Mouse (Mus musculus) midbrain, embryonic 11.5 days (tissue): ENCODE measurements around the gene Zbtb17. TPM values are rescaled to one million over a fixed set of nuclear protein-coding genes. Genes with fewer than 3 reads are reported as not detected.

Experiments
- ATAC-seq: fragments of 200-750 bp; cut with Nextera tagmentation; 2 replicates; pipeline ENCODE4 v1.8.0; 2017; ENCODE audit warnings: moderate TSS enrichment, moderate library complexity; ENCODE audit not compliant: low FRiP score
- DNase-seq: peaks from one replicate; pipeline ENCODE4 v3.0.0; 2015; ENCODE audit warnings: low spot score; ENCODE audit errors: missing footprints
- H3K27ac ChIP-seq: fragments of 300-500 bp; sonication (generic); 2 replicates; pipeline ENCODE4 v1.5.1; 2014; ENCODE audit warnings: low read depth, low read length
- H3K27me3 ChIP-seq: fragments of 300-500 bp; sonication (generic); 2 replicates; pipeline ENCODE4 v1.6.1; 2014; ENCODE audit warnings: mild to moderate bottlenecking, low read length, moderate library complexity, mixed read lengths; ENCODE audit not compliant: control insufficient read depth, insufficient read depth
- H3K36me3 ChIP-seq: fragments of 300-500 bp; sonication (generic); 2 replicates; pipeline ENCODE4 v1.6.1; 2014; ENCODE audit warnings: mild to moderate bottlenecking, low read length, moderate library complexity, mixed read lengths; ENCODE audit not compliant: control insufficient read depth, insufficient read depth
- H3K4me1 ChIP-seq: fragments of 300-500 bp; sonication (generic); 2 replicates; pipeline ENCODE4 v1.6.1; 2014; ENCODE audit warnings: low read length; ENCODE audit not compliant: control insufficient read depth, insufficient read depth
- H3K4me2 ChIP-seq: fragments of 300-500 bp; sonication (generic); 2 replicates; pipeline ENCODE4 v1.6.1; 2014; ENCODE audit warnings: mild to moderate bottlenecking, moderate library complexity
- H3K4me3 ChIP-seq: fragments of 300-500 bp; sonication (generic); 2 replicates; pipeline ENCODE4 v1.5.1; 2014; ENCODE audit warnings: low read depth, low read length
- H3K9ac ChIP-seq: fragments of 300-500 bp; sonication (generic); 2 replicates; pipeline ENCODE4 v1.6.1; 2014; ENCODE audit warnings: low read length
- H3K9me3 ChIP-seq: fragments of 300-500 bp; sonication (generic); 2 replicates; pipeline ENCODE4 v1.6.1; 2016; ENCODE audit warnings: low read length; ENCODE audit not compliant: control insufficient read depth
- WGBS: fragments of 180-500 bp; shearing (Covaris S2); extraction: QIAGEN DNeasy Blood & Tissue Kit; methylation state at CpG from one replicate; pipeline ENCODE4 v1.1.7; 2014; 5-methylcytosine and 5-hydroxymethylcytosine counted together
- polyA plus RNA-seq: library from polyadenylated mRNA; unstranded; fragments of >200 nt; fragmentation: Nextera tagmentation; extraction: Ambion mirVana; gene quantifications from 2 replicates; pipeline ENCODE4 v1.2.1, GENCODE M21; 2014

The Zbtb17 gene
- 37.4 and 40.6 TPM in 2 replicates for polyA plus RNA-seq

- Histone ChIP-seq H3K36me3 (peaks cover 11% of the 10 kb centered on the region), H3K4me1 (peaks cover 11% of the 10 kb centered on the region), H3K9me3 (no peaks in the 10 kb centered on the region), H3K27me3 (no peaks in the 10 kb centered on the region), H3K9ac (peak within 1 kb of the TSS; percentile 98), H3K4me2 (peak within 1 kb of the TSS; percentile 85), H3K27ac (peak within 1 kb of the TSS; percentile 48; the same call in 1 of the 2 replicates), H3K4me3 (peak within 1 kb of the TSS; percentile 100)
- ATAC-seq, result peak; percentile 93
- under 1% methylated on average over 81 of the region's 102 CpGs for WGBS
- DNase-seq, result peak; percentile 100
Observed at GRCm38 (mm10) chr4:141444451-141445327, at the start of gene Zbtb17. TSS of gene Zbtb17 (plus strand) at chr4:141444654.

GRCm38 (mm10) chr4:141394751-141395150 is 49.7 kb upstream of the Zbtb17 start:
- H3K27me3 ChIP-seq, result no peaks in the 10 kb centered on the region
- no peak overlapping the region for H3K9ac ChIP-seq
- ATAC-seq, result 0 out of 2 replicates have a peak, but pooled peaks have one; percentile 16
- 25% methylated on average over 16 of the region's 16 CpGs for WGBS
- H3K36me3 ChIP-seq, result no peaks in the 10 kb centered on the region
- H3K9me3 ChIP-seq, result no peaks in the 10 kb centered on the region
- DNase-seq, result no peak
- H3K4me2 ChIP-seq, result no peak overlapping the region
- H3K4me1 ChIP-seq, result no peaks in the 10 kb centered on the region
- H3K27ac ChIP-seq, result no peak overlapping the region
- H3K4me3 ChIP-seq, result no peak overlapping the region

- no peaks in the 10 kb centered on the region for H3K4me1 ChIP-seq
- H3K9me3 ChIP-seq, result no peaks in the 10 kb centered on the region
- no peak overlapping the region for H3K4me2 ChIP-seq
- DNase-seq, result no peak
- H3K4me3 ChIP-seq, result no peak overlapping the region
- no peak overlapping the region for H3K27ac ChIP-seq
- H3K36me3 ChIP-seq, result no peaks in the 10 kb centered on the region
- no peak overlapping the region for H3K9ac ChIP-seq
- ATAC-seq, result no peak
- no peaks in the 10 kb centered on the region for H3K27me3 ChIP-seq
- 67% methylated on average over 11 of the region's 12 CpGs for WGBS
Observed at GRCm38 (mm10) chr4:141397861-141398260, 46.6 kb upstream of the Zbtb17 start.

GRCm38 (mm10) chr4:141398545-141398944 is 45.9 kb upstream of the Zbtb17 start, which contains the start of gene Clcnka:
TSS of gene Clcnka (minus strand) at chr4:141398724.
- Histone ChIP-seq H3K4me3 (no peak within 1 kb of the TSS), H3K27ac (no peak within 1 kb of the TSS), H3K9ac (no peak within 1 kb of the TSS), H3K4me1 (no peaks in the 10 kb centered on the region), H3K27me3 (no peaks in the 10 kb centered on the region), H3K36me3 (no peaks in the 10 kb centered on the region), H3K4me2 (no peak within 1 kb of the TSS), H3K9me3 (no peaks in the 10 kb centered on the region)
- ATAC-seq (no peak), DNase-seq (no peak)
- 72% methylated on average over 12 of the region's 12 CpGs for WGBS

GRCm38 (mm10) chr4:141400171-141400570 is 44.3 kb upstream of the Zbtb17 start:
- Histone ChIP-seq H3K4me1 (0 out of 2 replicates have a peak, but pooled peaks cover 2% of the 10 kb centered on the region), H3K27ac (no peak overlapping the region), H3K4me3 (no peak overlapping the region), H3K27me3 (no peaks in the 10 kb centered on the region), H3K36me3 (no peaks in the 10 kb centered on the region), H3K9me3 (no peaks in the 10 kb centered on the region), H3K9ac (no peak overlapping the region), H3K4me2 (no peak overlapping the region)
- no peak for ATAC-seq
- DNase-seq, result no peak
- WGBS, result 85% methylated on average over 15 of the region's 15 CpGs

- H3K4me1 ChIP-seq, result 0 out of 2 replicates have a peak, but pooled peaks cover 2% of the 10 kb centered on the region
- DNase-seq (peak; percentile 99), ATAC-seq (peak; percentile 73)
- no peaks in the 10 kb centered on the region for H3K27me3 ChIP-seq
- H3K4me3 ChIP-seq, result no peak overlapping the region
- H3K9ac ChIP-seq, result peak overlapping the region; percentile 25; the same call in 1 of the 2 replicates
- H3K9me3 ChIP-seq, result no peaks in the 10 kb centered on the region
- no peaks in the 10 kb centered on the region for H3K36me3 ChIP-seq
- no peak overlapping the region for H3K4me2 ChIP-seq
- H3K27ac ChIP-seq, result no peak overlapping the region
- 15% methylated on average over 15 of the region's 15 CpGs for WGBS
Observed at GRCm38 (mm10) chr4:141404518-141405313, 39.7 kb upstream of the Zbtb17 start.

GRCm38 (mm10) chr4:141405314-141405622 is 39.2 kb upstream of the Zbtb17 start:
- H3K4me3 ChIP-seq, result no peak overlapping the region
- no peak overlapping the region for H3K4me2 ChIP-seq
- WGBS, result 93% methylated on average over 3 of the region's 3 CpGs
- H3K4me1 ChIP-seq, result 0 out of 2 replicates have a peak, but pooled peaks cover 2% of the 10 kb centered on the region
- no peaks in the 10 kb centered on the region for H3K36me3 ChIP-seq
- ATAC-seq, result no peak; the same call in 1 of the 2 replicates
- no peaks in the 10 kb centered on the region for H3K9me3 ChIP-seq
- H3K27me3 ChIP-seq, result no peaks in the 10 kb centered on the region
- H3K9ac ChIP-seq, result no peak overlapping the region
- peak; percentile 44 for DNase-seq
- no peak overlapping the region for H3K27ac ChIP-seq

GRCm38 (mm10) chr4:141406516-141407299 is 37.7 kb upstream of the Zbtb17 start:
- DNase-seq, result peak; percentile 86
- H3K4me2 ChIP-seq, result no peak overlapping the region
- H3K9me3 ChIP-seq, result no peaks in the 10 kb centered on the region
- 0 out of 2 replicates have a peak, but pooled peaks cover 2% of the 10 kb centered on the region for H3K4me1 ChIP-seq
- H3K27ac ChIP-seq, result no peak overlapping the region
- no peak overlapping the region for H3K4me3 ChIP-seq
- WGBS, result 53% methylated on average over 13 of the region's 14 CpGs
- no peak overlapping the region for H3K9ac ChIP-seq
- no peaks in the 10 kb centered on the region for H3K36me3 ChIP-seq
- H3K27me3 ChIP-seq, result no peaks in the 10 kb centered on the region
- no peak for ATAC-seq
